Mouse (Mus musculus) erythroblast, embryonic 14.5 days (primary cell): Measurements from ENCODE around the gene Eif3d.

Experiments used
- GATA1 ChIP-seq: IDR thresholded peaks from 2 replicates; pipeline ENCODE4 v1.6.1; 2012; ENCODE audit warnings: low read length, inconsistent platforms, mixed read lengths
- TAL1 ChIP-seq: IDR thresholded peaks from 3 replicates; pipeline ENCODE4 v1.6.1; 2012; ENCODE audit warnings: low read length, inconsistent platforms, mixed read lengths

GRCm38 (mm10) chr15:77958071-77958470, 12.5 kb downstream of the Eif3d start:
- TF ChIP-seq GATA1, result no peak
- TF ChIP-seq TAL1, result no peak
